Mouse (Mus musculus) adrenal gland, adult (tissue): ENCODE measurements at regions not wholly inside any gene's neighbourhood (a gene's known extent, or its start where the extent isn't known, plus 50 kb on each side); places are given as distances from the start of the nearest gene placed in this dataset.

Experiments
- DNase-seq, 2 experiments: peaks; one replicate each; pipeline ENCODE4 v3.0.0; 2022 to 2023; ENCODE audit warnings: low spot score in 1 of 2; ENCODE audit not compliant: inconsistent age in 2 of 2

DNA sequence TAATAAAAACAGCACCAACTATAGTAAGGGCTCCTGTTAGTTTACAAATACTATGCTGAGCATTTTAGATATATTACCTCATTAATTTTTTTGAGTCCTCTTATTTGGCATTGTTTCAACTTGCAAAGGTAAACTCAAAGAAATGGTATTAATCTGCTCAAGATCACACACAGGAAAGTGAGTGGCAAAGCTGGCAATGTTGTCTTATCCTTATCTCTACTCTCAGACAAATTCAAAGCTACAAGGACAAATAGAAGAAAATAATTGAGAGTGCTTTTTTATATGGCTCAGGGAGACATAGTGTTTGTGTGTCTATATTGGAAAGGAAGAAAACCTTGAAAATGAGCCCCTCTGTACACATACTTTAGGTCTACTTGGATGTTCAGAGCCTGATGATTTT lies 411.9 kb upstream of the Mgat4c start:
- peak in 1 of 2 experiments; percentile 7 for DNase-seq

DNA sequence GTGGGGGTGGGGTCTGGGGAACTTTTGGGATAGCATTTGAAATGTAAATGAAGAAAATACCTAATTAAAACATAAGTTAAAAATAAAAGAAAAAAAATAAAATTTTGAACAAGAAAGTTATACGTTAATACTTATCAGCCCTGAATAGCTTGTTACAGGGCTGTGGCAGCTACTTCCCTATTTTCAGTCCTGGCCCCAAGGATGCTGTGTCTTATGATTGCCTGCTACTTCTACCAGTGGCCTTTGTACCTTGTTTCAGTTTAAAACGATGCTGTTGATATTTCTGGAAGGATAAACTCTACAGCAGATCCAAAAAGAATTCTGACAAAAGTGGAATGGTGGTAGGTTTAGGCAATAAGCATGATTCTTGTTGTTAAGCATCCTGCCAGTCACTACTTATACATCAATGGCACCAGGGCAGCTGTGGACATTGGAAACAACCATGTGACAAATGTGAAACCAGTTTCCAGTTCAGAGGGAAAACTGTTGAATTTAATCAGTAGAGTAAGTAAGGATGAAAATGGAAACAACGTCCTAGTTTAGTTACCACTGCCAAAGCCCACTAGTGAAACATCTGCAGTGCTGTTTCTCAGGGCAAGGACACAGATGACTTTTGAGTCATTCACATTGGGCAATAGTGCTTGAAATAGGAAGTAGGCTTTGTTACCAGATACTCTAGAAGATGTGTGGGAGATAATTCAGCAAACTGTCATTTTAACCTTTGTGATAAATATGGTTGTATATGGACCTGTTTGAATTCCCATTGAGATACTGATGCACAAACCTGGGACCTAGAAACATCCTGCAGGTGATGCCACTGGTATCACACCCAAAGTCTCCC lies 409.6 kb upstream of the Mgat4c start:
- no peak for DNase-seq

DNA sequence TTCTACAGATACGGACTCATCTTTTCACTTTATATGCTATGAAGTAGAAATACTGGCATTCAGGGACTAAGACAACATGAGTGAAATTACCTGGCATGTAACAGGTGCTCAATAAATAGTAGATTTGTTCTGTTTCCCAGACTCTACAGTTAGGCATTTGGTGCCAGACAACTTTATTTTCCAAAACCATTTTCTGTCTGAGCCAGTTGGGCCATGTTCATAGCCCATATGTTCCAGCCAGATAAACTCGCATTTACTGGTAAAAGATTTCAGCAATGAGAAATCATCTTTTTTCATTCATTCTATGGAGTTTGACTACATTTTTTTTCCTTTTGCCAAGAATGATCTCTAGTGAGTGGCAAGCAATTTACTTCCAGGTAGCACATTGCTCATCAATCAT lies 393.2 kb upstream of the Mgat4c start:
- no peak for DNase-seq

DNA sequence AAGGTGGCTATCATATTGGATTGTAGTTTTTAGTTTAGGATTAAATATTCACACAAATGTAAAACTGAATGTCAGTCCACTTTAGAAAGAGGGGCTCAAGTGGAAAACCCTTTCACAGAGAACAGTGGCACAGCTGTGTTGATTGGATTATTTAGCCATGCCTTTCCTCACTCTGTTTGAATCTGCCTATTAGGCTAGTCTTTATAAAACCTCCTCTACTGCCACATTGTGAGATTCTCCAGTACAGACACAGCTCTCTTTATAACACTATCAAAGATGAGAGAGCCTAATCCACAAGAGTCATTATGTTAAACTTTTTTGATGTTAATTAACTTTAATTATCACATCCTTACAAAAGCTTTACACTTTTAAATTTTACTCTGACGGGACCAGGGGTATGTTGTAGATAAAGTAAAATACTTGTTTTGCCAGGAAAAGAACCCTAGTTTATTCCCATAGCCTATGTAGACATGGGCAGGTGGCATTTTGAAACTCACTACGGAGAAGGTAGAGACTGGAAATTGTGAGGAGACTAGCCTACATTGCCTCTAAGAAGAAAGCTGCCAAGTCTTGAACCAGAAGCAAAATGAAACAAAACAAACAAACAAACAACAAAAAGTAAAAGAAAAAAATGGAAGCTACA lies 379.0 kb upstream of the Mgat4c start:
- no peak for DNase-seq

DNA sequence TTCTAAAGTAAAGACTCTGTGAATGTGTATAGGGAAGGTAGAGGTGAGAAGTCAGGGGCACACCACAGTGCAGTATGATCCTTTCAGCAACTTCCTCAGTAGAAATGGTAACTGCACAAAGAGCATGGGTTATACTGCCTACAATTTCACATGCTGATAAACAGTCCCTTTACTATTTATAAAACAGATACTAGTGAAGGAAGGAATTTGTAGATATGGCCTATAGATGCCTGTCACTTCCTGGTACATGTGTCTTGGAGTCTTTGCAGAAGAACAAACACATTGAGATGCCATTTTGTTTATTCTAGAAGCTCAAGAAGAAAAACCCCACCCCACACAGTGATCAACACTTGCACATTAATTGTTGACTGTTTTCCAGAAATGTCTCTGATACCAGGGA lies 377.2 kb upstream of the Mgat4c start:
- DNase-seq: no peak

DNA sequence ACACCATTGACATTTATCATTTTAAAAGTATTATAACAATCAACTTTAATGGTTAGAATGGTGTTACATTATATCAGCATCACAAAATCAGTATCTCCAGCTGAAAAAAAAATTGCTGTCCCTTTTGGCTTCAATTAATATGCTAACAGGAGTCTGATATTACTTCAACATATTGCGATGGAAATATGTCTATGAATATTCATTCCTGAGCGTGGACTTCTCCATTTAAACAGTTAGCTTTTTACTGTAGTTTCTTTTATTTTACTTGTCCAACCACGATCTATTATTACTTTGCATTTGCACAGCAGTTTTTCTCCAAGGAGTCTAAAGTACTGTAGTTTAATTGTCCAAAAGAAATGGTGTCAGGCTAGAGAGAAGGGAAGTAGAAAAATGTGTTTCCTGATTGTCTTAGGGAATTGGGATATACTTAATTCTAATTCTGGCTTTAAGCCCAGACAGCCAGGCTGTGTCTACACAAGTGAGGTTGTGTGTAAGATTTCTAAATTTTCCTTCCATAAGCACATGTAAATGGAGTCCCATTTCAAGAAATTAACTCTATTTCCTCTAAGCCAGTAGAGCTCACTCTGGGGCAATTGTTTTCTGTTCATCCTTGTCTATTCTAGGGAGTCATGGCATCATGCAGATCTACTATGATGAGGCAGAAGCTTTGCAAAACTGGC lies 364.5 kb upstream of the Mgat4c start:
- no peak for DNase-seq

DNA sequence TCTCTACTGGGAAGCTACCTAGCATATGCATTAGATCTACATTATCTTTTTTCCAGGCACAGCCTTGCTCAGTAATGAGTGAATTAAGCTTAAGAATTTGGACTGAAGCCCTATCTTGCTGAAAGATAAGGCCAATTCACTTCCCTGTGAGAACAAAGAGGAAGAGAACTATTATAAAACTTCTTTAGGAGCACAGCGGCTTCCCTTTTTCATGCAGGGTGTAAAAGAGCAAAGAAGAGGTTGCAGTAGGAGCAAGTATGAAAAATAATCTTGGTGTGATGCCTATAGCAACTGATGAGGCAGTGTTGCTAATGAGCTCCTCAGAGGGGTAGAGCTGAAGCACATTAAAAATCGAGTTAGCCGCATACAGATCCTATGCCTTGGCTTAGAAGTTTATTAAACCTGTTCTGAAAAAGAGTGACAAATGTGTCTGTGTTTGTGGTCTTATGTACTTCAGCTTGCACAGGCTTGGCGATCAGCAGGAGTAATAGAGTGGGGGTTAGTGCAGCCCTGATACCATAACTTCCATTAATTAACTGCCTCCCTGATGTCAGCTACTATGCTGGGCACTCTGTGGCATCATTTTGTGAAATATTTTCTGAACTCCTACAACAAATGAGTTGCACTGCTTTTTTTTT lies 360.1 kb upstream of the Mgat4c start:
- no peak for DNase-seq

DNA sequence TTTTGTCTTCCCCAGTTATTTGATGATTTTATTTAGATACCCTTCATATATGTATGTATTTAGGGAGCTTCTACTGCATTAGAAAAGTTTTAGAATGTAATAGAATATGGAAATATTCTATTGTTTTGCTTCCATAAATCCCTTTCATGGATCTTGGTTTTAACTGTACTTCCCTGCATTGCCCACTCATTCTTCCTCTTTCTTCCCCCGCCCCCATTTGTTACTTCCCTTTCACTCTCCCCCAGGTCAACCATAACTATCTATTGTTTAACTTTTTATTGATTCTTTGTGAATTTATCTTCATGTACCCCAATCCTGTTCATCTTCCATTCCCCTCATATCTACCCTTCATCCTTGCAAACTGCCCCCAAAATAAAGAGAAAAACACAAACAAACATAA lies 356.8 kb upstream of the Mgat4c start:
- DNase-seq: no peak

DNA sequence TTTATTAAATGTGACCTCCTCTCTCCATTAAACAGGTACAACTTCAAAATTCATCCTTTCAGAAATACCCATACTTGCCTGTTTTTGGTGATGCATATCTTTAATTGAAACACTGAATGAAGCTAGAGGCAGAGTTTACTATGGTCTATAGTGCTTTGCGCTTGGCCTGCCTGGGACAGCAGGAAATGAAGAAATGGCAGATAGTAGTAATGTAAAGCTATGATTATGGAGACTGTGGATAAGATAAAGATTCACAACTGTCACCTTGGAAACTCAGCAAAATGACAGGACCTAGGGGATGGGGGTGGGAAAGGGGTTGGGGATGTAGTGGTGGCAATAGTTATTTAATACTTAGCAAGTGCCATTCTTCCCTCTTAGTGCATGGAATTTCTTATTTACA lies 352.7 kb upstream of the Mgat4c start:
- DNase-seq: no peak

DNA sequence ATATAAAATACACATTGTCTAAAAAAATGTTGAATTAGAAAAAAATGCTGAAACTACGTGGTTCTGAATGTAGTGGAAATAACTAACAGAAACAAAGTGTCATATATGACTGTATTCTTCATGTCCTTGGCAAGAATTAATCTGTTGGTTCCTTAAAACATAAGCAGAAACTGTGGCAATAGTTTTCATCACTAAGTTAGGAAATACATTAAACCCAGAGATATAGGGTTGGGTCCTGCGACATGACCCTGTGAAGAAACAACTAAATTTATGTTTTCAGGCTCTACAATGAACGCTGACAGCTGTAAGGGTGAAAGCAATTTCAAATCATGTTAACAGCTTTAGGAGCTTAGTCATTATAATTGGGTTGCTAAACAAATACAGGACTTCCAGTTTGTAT lies 351.2 kb upstream of the Mgat4c start:
- DNase-seq: no peak

DNA sequence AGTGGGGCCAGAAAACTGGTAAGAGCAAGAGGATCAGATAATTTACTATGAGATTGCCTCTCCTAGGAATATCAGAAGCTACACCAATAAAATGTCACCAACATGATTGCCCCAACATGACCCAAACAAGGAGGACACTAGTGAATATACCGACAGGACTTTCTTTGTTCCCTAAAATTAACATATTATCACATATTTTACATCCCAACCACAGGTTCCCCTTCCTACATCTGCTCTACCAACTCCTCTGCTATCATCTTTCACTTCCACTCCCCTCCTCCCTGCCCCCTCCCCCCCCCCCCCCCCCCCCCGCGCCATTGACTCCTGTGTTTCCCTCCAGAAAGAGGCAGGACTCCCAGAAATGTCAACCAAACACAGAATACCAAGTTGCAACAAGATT lies 346.2 kb upstream of the Mgat4c start:
- DNase-seq: no peak

DNA sequence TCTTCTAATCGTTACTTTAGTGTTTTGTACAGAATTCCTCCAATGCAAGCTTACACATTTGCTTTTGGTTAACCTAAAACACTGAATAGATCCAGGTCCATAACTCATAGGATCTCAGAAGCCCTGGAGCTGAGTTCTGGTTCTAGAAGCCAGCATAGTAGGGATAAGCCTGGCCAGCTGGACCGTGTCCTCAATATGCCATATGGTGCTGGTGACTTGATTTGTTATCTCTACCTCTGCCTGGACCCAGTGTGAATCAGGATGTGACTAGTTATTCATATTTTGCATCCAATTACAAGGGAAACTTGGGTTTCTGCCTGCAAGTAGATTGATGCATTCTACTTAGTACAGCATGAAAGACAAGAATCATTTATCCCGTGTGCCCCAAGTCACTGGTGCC lies 341.7 kb upstream of the Mgat4c start:
- DNase-seq: no peak

DNA sequence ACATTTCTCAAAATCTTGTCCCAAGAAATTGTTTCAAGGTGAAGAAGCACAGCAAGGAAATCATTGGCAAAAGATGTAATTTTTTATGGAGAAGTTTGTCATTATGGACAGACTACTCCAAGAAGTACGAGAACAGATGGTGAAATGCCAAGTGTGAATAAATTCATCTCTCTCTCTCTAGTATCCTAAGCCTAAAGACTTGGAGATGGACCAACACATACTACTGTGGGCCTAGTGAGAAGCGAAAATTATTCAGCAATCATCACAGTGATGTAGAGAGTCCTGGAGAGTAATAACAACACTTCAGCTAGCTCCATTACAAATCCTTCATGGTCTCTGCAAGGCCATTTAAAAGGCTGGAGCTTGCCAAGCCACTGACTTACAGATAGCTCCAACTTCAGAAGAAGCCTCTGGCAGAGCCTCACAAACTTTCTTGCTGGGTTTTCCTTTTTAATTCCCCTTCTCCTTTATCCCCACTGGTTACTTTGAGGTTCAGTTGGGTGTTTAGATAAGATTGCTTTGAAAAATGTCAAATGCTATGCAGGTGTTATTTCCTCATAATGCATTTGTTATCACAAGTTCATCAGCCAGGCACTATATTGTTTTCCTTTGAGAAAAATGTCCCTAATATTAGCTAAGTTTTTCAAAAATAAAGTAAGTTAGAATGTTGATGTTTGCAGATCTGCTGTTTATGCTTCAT lies 330.9 kb upstream of the Mgat4c start:
- DNase-seq: no peak

DNA sequence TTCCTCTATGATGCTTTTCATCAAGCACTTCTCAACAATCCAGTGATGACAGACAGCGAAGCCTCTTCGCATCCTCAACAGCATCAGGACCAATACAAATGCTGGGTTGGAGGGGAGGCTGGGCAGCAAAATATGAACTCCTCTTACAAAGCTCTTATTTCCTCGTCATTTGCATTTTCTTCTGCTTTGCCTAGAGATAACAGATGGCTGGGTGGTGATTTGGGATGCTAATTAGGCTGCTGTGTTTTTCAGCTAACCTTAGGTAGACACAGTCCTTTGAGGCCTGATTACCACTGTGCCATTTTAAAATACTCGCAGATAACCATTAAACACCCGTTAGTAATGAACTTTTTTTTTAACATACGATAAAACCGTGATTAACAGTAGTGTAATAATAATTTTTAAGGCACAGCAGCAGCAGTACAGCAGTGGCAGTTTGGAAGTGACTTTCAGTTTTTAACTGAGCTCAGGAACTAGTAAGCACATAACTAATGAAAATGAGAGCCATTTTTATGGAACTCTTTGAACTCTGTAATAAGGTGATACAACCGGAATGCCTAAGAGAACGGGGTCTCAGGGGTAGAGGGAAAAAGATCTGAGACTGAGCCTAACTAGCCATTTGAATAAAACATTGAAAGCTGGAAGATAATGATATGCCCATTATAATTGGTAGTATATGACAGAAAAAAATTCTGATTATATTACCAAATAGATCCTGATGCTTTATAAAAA lies 307.3 kb upstream of the Mgat4c start:
- DNase-seq: no peak

DNA sequence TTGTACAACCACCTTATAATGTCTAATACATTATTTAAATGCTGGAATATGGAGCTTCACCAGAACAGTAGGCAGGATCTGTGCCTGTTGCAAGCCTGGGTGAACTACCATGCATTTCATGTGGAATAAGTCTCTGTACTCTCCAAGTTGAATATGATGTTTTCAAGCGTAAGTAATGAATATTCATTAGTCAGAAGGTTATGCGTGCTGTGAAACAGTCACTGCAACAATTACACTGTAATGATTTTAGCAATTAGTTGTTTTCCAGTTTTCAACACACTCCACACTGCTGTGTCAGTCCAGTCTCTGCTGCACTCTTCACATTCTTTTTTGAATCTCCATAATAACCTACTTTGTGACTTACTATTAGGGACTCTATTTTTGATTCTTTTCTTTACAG lies 287.9 kb upstream of the Mgat4c start:
- DNase-seq: no peak

DNA sequence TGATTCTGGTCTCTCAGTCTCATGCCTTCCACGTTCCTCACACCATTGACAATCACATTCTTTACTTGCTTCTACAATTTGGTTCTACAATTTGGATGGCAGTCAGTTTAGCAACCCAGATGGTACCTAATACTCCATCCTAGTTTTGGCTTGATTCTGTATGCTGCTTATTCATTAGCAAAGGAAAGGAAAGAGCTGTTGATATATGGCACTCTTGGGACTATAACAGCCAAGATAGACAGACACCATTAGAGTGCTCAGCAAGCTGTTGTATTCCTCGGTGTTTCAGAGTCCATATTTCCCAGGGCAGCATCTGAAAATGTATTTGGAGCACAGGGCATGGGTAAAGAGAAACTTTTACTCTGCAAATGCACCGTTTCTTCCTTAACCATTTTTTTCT lies 282.1 kb upstream of the Mgat4c start:
- no peak for DNase-seq

DNA sequence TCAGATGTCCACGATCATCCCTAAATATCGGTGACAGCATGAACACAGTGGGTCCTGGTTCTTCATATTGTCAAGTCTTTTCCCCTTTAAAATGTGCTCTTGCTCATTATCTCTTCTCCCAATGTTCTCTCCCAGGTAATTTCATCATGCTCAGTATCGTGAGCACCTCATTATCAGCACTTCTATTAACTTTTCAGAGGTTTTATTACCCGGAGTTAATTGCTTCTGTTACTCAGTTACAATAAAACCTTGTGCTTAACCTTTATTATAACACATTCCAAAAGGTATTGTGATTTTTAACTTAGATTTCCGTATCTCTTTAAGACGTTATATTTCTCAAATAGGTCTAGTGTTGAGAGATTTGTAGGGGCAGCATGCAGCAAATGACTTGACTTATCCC lies 266.0 kb upstream of the Mgat4c start:
- no peak for DNase-seq

DNA sequence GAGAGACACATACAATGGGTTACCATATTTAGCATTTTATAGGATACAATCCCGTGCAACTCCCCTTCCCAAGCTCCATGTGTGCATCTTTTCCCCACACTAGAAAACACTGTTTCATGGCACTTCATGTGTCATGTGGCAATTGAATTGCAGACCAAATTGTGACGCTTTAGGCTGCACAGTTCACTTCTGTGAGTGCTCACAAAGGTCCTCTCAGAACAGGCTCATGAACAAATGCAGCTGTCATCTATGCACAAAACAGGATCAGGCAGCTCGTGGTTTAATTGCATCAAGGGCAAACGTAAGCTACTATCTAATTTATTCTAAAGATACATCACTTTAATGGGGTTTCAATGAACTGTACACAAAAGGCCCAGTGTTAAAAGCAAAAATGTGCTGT lies 258.7 kb upstream of the Mgat4c start:
- DNase-seq: no peak
